Mouse (Mus musculus) cerebellum, adult 2 months (tissue): ENCODE measurements around the gene Tmem205.

ENCODE experiments used
- CTCF ChIP-seq: fragments of 200-500 bp; IDR thresholded peaks from 2 replicates; pipeline ENCODE4 v1.5.1; 2011; ENCODE audit warnings: low read depth, mild to moderate bottlenecking, control low read depth, low read length, moderate library complexity, borderline replicate concordance; ENCODE audit not compliant: insufficient read depth
- POLR2A ChIP-seq: fragments of 200-500 bp; IDR thresholded peaks from 2 replicates; pipeline ENCODE4 v1.6.1; 2011; ENCODE audit warnings: low read length, control low read depth, borderline replicate concordance; ENCODE audit not compliant: insufficient read depth

- TF ChIP-seq CTCF (no peak), POLR2A (no peak)
Measured at GRCm38 (mm10) chr9:21976626-21977175, 49.3 kb upstream of the Tmem205 start.
